Mouse (Mus musculus): Measurements from ENCODE around the gene Rfxap. TPM values are rescaled to one million over a fixed set of nuclear protein-coding genes. Genes with fewer than 3 reads are reported as not detected.

Gene Rfxap
- polyA plus RNA-seq, 1 experiment from 2014 or later = 24.4 TPM

- peak overlapping the region; percentile 93 for H3K27ac ChIP-seq (ENCODE audit: low read length)
- H3K36me3 ChIP-seq (ENCODE audit: control insufficient read depth, insufficient read depth, low read length) = no peaks in the 10 kb centered on the region
- H3K4me2 ChIP-seq (ENCODE audit: low read depth, low read length) = peak overlapping the region; percentile 88
- H3K4me3 ChIP-seq (ENCODE audit: low read length) = peak overlapping the region; percentile 89
- peak overlapping the region; percentile 96 for H3K9ac ChIP-seq (ENCODE audit: low read depth, low read length)
- ATAC-seq = peak; percentile 80
- H3K4me1 ChIP-seq (ENCODE audit: control insufficient read depth, insufficient read depth, low read length) = peaks cover 13% of the 10 kb centered on the region
- no peaks in the 10 kb centered on the region for H3K9me3 ChIP-seq (ENCODE audit: control insufficient read depth, low read length)
- WGBS = under 1% methylated on average over 56 of the region's 56 CpGs
- no peaks in the 10 kb centered on the region for H3K27me3 ChIP-seq (replicated peaks; ENCODE audit: control insufficient read depth, insufficient read depth, low read length)
These were observed 430 bp downstream of the Rfxap start for GRCm38 (mm10) chr3:54807061-54807661.

GRCm38 (mm10) chr3:54803713-54804112 lies 3.9 kb downstream of the Rfxap start:
- H3K4me3 ChIP-seq (ENCODE audit: low read length) = no peak overlapping the region
- no peak for ATAC-seq
- H3K36me3 ChIP-seq (ENCODE audit: control insufficient read depth, insufficient read depth, low read length) = no peaks in the 10 kb centered on the region
- H3K27me3 ChIP-seq (replicated peaks; ENCODE audit: control insufficient read depth, insufficient read depth, low read length) = no peaks in the 10 kb centered on the region
- no peak overlapping the region for H3K27ac ChIP-seq (ENCODE audit: low read length)
- H3K4me2 ChIP-seq (ENCODE audit: low read depth, low read length) = no peak overlapping the region
- H3K9ac ChIP-seq (ENCODE audit: low read depth, low read length) = no peak overlapping the region
- WGBS = 91% methylated on average over 8 of the region's 8 CpGs
- no peaks in the 10 kb centered on the region for H3K9me3 ChIP-seq (ENCODE audit: control insufficient read depth, low read length)
- peaks cover 13% of the 10 kb centered on the region for H3K4me1 ChIP-seq (ENCODE audit: control insufficient read depth, insufficient read depth, low read length)

DNA sequence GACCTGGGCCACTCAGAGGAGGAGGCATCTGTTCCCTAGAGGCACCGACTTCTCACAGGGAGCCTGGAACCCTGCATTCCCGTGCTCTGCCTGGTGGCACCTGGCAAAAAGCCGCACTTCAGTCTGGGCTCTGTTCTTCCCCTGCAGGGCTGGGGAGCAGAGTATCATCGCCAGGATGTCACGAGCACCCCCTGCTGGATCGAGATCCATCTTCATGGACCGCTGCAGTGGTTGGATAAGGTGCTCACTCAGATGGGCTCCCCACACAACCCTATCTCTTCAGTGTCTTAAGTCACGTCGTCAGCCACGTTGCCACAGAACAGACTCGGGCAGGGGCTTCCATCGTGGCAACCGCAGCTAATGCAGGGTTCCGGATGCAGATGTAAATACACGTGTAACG lies 10.4 kb downstream of the Rfxap start:
- 31% methylated on average over 16 of the region's 16 CpGs for WGBS
- ATAC-seq = peak; percentile 73; the same call in 1 of the 2 replicates
- H3K36me3 ChIP-seq (ENCODE audit: control insufficient read depth, insufficient read depth, low read length) = peaks cover 9% of the 10 kb centered on the region; the same call in 1 of the 2 replicates
- H3K9ac ChIP-seq (ENCODE audit: low read depth, low read length) = no peak overlapping the region
- H3K4me1 ChIP-seq (ENCODE audit: control insufficient read depth, insufficient read depth, low read length) = no peaks in the 10 kb centered on the region
- H3K4me3 ChIP-seq (ENCODE audit: low read length) = no peak overlapping the region
- peaks cover 13% of the 10 kb centered on the region for H3K9me3 ChIP-seq (ENCODE audit: control insufficient read depth, low read length)
- H3K27me3 ChIP-seq (replicated peaks; ENCODE audit: control insufficient read depth, insufficient read depth, low read length) = no peaks in the 10 kb centered on the region
- H3K27ac ChIP-seq (ENCODE audit: low read length) = no peak overlapping the region
- no peak overlapping the region for H3K4me2 ChIP-seq (ENCODE audit: low read depth, low read length)

GRCm38 (mm10) chr3:54795806-54796205 lies 11.8 kb downstream of the Rfxap start:
- WGBS = 100% methylated on average over 1 of the region's 1 CpGs
- Histone ChIP-seq H3K27me3 (replicated peaks; ENCODE audit: control insufficient read depth, insufficient read depth, low read length) (no peaks in the 10 kb centered on the region), H3K36me3 (ENCODE audit: control insufficient read depth, insufficient read depth, low read length) (peaks cover 9% of the 10 kb centered on the region; the same call in 1 of the 2 replicates), H3K27ac (ENCODE audit: low read length) (no peak overlapping the region), H3K4me2 (ENCODE audit: low read depth, low read length) (no peak overlapping the region), H3K4me3 (ENCODE audit: low read length) (no peak overlapping the region), H3K4me1 (ENCODE audit: control insufficient read depth, insufficient read depth, low read length) (no peaks in the 10 kb centered on the region), H3K9me3 (ENCODE audit: control insufficient read depth, low read length) (peaks cover 13% of the 10 kb centered on the region), H3K9ac (ENCODE audit: low read depth, low read length) (no peak overlapping the region)
- no peak for ATAC-seq

DNA sequence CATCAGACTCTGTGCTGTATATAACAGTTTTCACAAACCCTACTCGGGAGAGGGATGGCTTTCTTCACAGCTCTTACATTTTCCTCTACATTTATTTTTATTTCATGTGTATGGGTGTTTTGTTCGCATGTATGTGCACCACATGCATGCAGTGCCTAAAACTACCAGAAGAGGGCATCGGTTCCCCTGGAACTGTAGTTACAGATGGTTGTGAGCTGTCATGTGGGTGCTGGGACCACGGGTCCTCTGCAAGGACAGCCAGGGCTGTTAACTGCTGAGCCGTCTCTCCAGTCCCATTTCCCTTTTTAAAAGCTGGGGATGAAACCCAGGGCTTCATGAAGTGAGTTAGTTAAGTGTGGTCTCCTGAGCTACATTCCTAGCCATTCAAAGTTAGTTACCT lies 12.2 kb downstream of the Rfxap start:
- 89% methylated on average over 5 of the region's 5 CpGs for WGBS
- Histone ChIP-seq H3K27me3 (replicated peaks; ENCODE audit: control insufficient read depth, insufficient read depth, low read length) (no peaks in the 10 kb centered on the region), H3K9me3 (ENCODE audit: control insufficient read depth, low read length) (peaks cover 13% of the 10 kb centered on the region), H3K4me3 (ENCODE audit: low read length) (no peak overlapping the region), H3K4me2 (ENCODE audit: low read depth, low read length) (no peak overlapping the region), H3K9ac (ENCODE audit: low read depth, low read length) (no peak overlapping the region), H3K4me1 (ENCODE audit: control insufficient read depth, insufficient read depth, low read length) (no peaks in the 10 kb centered on the region), H3K36me3 (ENCODE audit: control insufficient read depth, insufficient read depth, low read length) (peaks cover 9% of the 10 kb centered on the region; the same call in 1 of the 2 replicates), H3K27ac (ENCODE audit: low read length) (no peak overlapping the region)
- no peak for ATAC-seq

DNA sequence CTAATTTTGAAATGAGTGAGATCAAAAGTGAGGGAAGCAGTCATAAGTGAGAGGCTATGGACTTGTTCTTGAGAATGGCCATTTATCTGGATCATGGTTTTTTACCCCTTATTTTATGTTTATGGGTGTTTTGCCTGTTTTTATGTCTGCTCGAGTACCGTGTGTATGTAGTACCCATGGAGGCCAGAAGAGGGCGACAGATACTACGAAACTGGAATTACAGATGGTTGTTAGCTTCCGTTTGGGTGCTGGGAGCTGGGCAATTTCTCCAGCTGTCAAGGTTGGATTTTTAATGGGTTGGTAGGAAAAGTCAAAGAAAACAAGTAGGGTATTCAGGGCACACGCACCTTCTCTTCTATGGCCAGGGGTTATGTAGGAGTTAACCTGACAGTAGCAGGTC lies 13.8 kb downstream of the Rfxap start:
- Histone ChIP-seq H3K27me3 (replicated peaks; ENCODE audit: control insufficient read depth, insufficient read depth, low read length) (no peaks in the 10 kb centered on the region), H3K27ac (ENCODE audit: low read length) (no peak overlapping the region), H3K4me2 (ENCODE audit: low read depth, low read length) (no peak overlapping the region), H3K4me3 (ENCODE audit: low read length) (no peak overlapping the region), H3K4me1 (ENCODE audit: control insufficient read depth, insufficient read depth, low read length) (no peaks in the 10 kb centered on the region), H3K36me3 (ENCODE audit: control insufficient read depth, insufficient read depth, low read length) (peaks cover 9% of the 10 kb centered on the region; the same call in 1 of the 2 replicates), H3K9me3 (ENCODE audit: control insufficient read depth, low read length) (peaks cover 13% of the 10 kb centered on the region), H3K9ac (ENCODE audit: low read depth, low read length) (no peak overlapping the region)
- no peak for ATAC-seq
- WGBS = 88% methylated on average over 6 of the region's 6 CpGs

DNA sequence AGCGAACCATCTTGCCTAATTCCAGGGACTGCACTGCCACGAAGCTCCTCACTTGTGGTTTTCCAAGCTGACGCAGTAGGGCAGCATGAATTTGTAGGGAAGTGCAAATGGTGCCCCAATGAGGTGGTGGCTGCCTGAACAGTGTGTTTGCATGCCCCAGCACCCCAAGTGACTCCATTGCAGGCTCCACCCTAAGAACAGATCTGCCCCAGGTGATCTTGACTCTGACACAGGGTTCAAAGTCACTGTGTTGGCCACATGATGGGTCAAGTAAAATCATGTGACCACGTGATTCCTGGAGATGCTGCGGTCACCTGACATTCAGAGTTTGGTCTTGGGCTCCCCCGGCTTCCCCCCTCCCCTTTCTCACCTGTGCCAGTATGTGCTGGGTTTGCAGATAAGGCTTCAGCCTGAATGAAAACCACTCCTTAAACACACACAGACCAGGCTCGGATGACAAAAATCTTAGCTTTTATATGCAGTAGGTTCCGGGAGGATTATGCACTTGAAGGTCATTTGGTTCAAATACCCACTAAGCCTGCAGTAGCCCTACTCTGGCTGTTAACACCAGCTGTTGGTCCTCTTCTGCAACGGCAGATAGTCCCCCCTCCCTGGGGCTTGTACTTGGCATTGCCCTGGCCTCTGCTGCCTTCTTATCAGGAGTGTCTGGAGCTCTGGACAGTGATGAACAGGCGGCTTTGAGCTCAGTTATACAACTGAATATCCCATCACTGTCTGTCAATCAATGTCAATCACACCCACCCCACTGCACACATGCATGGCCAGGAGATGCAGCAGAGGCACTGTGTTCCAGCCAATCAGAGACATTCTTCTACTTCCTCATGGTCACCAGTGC lies 15.5 kb downstream of the Rfxap start:
- ATAC-seq = no peak
- Histone ChIP-seq H3K27me3 (replicated peaks; ENCODE audit: control insufficient read depth, insufficient read depth, low read length) (no peaks in the 10 kb centered on the region), H3K9me3 (ENCODE audit: control insufficient read depth, low read length) (peaks cover 13% of the 10 kb centered on the region), H3K4me1 (ENCODE audit: control insufficient read depth, insufficient read depth, low read length) (no peaks in the 10 kb centered on the region), H3K27ac (ENCODE audit: low read length) (no peak overlapping the region), H3K4me2 (ENCODE audit: low read depth, low read length) (no peak overlapping the region), H3K9ac (ENCODE audit: low read depth, low read length) (no peak overlapping the region), H3K4me3 (ENCODE audit: low read length) (no peak overlapping the region), H3K36me3 (ENCODE audit: control insufficient read depth, insufficient read depth, low read length) (peaks cover 9% of the 10 kb centered on the region; the same call in 1 of the 2 replicates)
- 54% methylated on average over 10 of the region's 10 CpGs for WGBS

DNA sequence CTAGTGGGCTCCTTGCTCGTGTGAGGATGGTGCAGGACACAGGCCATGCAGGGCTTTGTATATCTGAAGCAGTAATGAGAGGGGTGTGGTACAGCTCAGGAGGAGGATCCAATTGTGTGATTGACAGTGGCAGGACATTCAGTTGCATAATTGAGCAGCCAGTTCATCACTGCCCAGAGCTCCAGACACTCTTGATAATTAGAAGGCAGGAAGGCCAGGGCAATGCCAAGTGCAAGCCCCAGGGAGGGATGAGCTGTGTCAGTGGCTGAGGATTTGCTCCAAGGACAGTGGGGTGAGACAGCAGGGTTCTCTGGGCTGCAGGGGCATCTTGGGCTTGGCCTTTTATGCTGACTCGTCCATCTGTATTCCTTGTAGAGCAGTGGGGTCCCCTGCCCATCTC lies 17.0 kb downstream of the Rfxap start:
- H3K27ac ChIP-seq (ENCODE audit: low read length) = no peak overlapping the region
- H3K4me1 ChIP-seq (ENCODE audit: control insufficient read depth, insufficient read depth, low read length) = no peaks in the 10 kb centered on the region
- H3K4me3 ChIP-seq (ENCODE audit: low read length) = no peak overlapping the region
- peaks cover 13% of the 10 kb centered on the region for H3K9me3 ChIP-seq (ENCODE audit: control insufficient read depth, low read length)
- H3K9ac ChIP-seq (ENCODE audit: low read depth, low read length) = no peak overlapping the region
- H3K27me3 ChIP-seq (replicated peaks; ENCODE audit: control insufficient read depth, insufficient read depth, low read length) = no peaks in the 10 kb centered on the region
- H3K4me2 ChIP-seq (ENCODE audit: low read depth, low read length) = no peak overlapping the region
- H3K36me3 ChIP-seq (ENCODE audit: control insufficient read depth, insufficient read depth, low read length) = peaks cover 9% of the 10 kb centered on the region; the same call in 1 of the 2 replicates
- ATAC-seq = no peak
- 71% methylated on average over 2 of the region's 2 CpGs for WGBS

- H3K4me2 ChIP-seq (ENCODE audit: low read depth, low read length) = no peak overlapping the region
- H3K9me3 ChIP-seq (ENCODE audit: control insufficient read depth, low read length) = no peaks in the 10 kb centered on the region
- no peak overlapping the region for H3K4me3 ChIP-seq (ENCODE audit: low read length)
- H3K36me3 ChIP-seq (ENCODE audit: control insufficient read depth, insufficient read depth, low read length) = no peaks in the 10 kb centered on the region
- H3K9ac ChIP-seq (ENCODE audit: low read depth, low read length) = no peak overlapping the region
- no peak overlapping the region for H3K27ac ChIP-seq (ENCODE audit: low read length)
- ATAC-seq = no peak
- peaks cover 4% of the 10 kb centered on the region; the same call in 1 of the 2 replicates for H3K4me1 ChIP-seq (ENCODE audit: control insufficient read depth, insufficient read depth, low read length)
- H3K27me3 ChIP-seq (replicated peaks; ENCODE audit: control insufficient read depth, insufficient read depth, low read length) = no peaks in the 10 kb centered on the region
- 70% methylated on average over 7 of the region's 7 CpGs for WGBS
These were observed 31.5 kb downstream of the Rfxap start for GRCm38 (mm10) chr3:54775989-54776631.
